Mouse (Mus musculus): ENCODE data around the gene Rft1.

Gene Rft1

DNA sequence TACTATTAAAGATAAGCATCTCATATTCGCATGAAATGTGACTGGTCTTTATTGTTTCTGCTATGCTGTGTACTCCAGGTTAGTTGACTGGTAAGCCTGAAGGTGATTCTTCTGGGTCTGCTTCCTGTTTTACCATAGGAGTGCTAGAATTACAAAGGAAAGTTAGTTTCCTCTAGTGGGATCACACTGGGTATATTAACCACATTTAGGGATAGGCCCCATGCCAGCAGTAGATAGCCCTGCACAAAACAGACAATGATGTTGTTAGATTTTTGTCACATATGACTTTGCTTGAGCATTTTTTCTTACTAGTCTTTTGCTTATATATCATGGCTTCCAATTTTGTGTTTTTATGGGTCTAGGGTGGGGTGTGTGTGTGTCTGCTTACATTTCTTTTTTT, 82.3 kb downstream of the Rft1 start:
- no peak for DNase-seq

Data from right cerebral cortex, postnatal 25 days (tissue).